Mouse (Mus musculus): ENCODE data around the gene Syt1. TPM values are rescaled to one million over a fixed set of nuclear protein-coding genes. Genes with fewer than 3 reads are reported as not detected.

Gene Syt1
- polyA plus RNA-seq, 1 experiment = 0.02 TPM

- TF ChIP-seq GATA1 (IDR thresholded peaks at IDR 0.05; ENCODE audit: low read length) = no peak
Observed at GRCm38 (mm10) chr10:108541555-108541954, 469.2 kb downstream of the Syt1 start.

GRCm38 (mm10) chr10:108538546-108538945 is 472.2 kb downstream of the Syt1 start:
- no peak for TF ChIP-seq GATA1 (IDR thresholded peaks at IDR 0.05; ENCODE audit: low read length)

- TF ChIP-seq GATA1 (IDR thresholded peaks at IDR 0.05; ENCODE audit: low read length) = no peak
Observed at GRCm38 (mm10) chr10:108537641-108538040, 473.1 kb downstream of the Syt1 start.

DNA sequence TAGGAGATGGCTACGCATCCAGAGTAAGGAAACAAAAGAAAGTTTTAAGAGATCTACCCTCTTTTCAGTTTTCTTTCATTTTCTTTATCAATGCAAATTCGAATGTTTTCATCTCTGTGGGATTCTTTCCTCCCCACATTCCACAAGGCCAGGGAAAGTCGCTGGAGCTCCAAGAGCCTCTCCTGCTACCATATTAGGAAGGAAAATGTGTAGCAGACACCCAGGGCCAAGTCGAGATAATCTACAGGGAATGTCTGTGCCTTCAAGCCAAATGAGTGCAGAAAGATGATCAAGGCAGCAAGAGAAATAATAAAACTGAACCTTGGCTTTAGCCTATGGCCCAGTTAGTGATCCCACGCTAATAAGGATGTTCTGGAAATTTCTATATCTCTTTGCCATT is 474.9 kb downstream of the Syt1 start:
- TF ChIP-seq GATA1 (IDR thresholded peaks at IDR 0.05; ENCODE audit: low read length) = no peak

DNA sequence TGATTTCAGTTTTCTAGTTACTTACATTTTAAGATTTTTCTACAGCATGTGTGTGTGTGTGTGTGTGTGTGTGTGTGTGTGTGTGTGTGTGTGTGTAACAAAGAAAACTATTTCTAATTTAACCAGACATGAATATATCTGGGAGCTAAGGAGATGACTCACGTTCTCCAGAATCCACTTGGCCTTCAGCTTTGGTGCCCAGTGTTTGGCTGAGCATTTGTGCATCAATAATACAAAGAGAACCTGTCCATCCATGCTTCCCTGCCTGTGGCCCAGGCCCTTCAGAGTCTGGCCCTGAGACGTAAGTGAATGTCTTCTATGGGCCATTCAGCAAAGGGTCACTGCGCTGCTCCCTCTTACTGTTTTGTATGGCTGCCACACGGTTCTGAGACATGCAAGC is 476.7 kb downstream of the Syt1 start:
- no peak for TF ChIP-seq GATA1 (IDR thresholded peaks at IDR 0.05; ENCODE audit: low read length)

DNA sequence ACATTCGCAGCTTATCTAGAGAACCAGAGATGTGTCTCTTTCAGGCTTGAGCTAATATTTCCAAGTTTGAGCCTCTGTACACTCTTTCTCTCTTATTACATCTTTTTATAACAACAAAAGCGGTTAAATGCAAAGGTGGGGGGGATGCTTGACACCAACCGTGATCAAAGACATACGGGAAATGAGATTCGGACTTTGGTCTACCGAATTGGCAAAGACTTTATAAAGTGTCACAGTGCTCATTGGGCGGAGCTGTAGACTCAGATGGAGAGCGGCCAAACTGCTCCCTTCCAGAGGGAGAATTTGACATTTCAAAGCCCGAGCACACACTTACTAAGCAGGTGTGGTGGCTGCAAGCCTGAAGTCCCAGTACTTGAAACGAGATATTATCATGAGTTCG is 477.9 kb downstream of the Syt1 start:
- TF ChIP-seq GATA1 (IDR thresholded peaks at IDR 0.05; ENCODE audit: low read length) = no peak

GRCm38 (mm10) chr10:108532283-108532682 is 478.5 kb downstream of the Syt1 start:
- TF ChIP-seq GATA1 (IDR thresholded peaks at IDR 0.05; ENCODE audit: low read length) = no peak

GRCm38 (mm10) chr10:108531641-108532040 is 479.1 kb downstream of the Syt1 start:
- TF ChIP-seq GATA1 (IDR thresholded peaks at IDR 0.05; ENCODE audit: low read length) = no peak

GRCm38 (mm10) chr10:108531111-108531510 is 479.7 kb downstream of the Syt1 start:
- TF ChIP-seq GATA1 (IDR thresholded peaks at IDR 0.05; ENCODE audit: low read length) = no peak

GRCm38 (mm10) chr10:108528338-108528737 is 482.4 kb downstream of the Syt1 start:
- no peak for TF ChIP-seq GATA1 (IDR thresholded peaks at IDR 0.05; ENCODE audit: low read length)

- no peak for TF ChIP-seq GATA1 (IDR thresholded peaks at IDR 0.05; ENCODE audit: low read length)
Observed at GRCm38 (mm10) chr10:108525506-108525905, 485.3 kb downstream of the Syt1 start.

DNA sequence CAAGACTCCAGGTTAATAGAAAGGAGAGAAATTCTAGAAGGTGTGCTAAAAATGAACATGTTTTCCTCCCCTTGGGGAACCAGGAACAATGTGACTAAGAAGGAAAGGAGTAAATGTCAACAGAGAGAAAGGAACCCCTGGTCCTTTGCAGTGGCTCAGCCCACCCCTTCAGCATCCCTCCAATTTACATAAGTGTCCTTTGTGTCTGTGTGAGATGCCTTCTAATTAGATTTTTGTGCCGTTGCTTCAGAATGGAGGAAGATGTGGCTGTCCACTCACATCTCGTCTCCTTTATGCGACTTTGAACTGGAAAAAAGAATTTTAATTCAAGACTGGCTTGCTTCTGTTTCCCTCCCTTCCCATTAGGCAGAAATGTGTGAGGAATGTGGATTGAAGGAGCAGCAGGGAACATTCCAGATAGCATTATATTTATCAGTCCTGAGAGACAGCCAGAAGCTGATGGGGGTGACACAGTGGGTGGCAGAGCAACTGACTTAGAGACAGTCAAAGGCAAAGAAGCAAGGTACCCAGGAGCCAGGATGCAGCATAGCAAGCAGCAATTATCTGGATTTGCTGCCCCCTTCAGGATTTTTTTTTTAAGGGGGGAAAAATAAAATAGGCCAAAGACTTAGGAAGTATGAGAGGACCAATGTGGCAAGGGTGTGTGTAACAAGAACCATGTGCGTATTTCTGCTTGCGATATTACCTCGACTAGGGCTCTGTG is 486.3 kb downstream of the Syt1 start:
- no peak for TF ChIP-seq GATA1 (IDR thresholded peaks at IDR 0.05; ENCODE audit: low read length)

DNA sequence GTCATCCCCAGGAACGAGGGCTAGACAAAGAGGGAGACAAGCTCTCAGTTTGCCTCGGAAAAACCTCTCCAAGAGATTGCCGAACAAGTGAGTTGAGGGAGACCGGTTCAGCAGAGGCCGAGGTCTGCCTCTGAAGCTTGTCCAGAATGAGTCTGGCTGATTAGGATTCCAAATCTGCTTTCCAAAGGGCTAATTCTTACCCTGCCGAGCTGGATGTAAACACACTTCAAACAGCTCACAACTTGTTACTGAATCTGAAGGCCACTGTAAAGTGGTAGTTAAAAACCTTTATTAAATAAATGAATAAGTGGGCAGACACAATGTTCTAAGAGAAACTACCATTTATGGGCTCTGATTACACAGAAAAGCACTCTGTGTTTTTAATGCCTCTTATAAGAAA is 491.6 kb downstream of the Syt1 start:
- no peak for TF ChIP-seq GATA1 (IDR thresholded peaks at IDR 0.05; ENCODE audit: low read length)

- TF ChIP-seq GATA1 (IDR thresholded peaks at IDR 0.05; ENCODE audit: low read length) = no peak
Observed at GRCm38 (mm10) chr10:108517076-108517475, 493.7 kb downstream of the Syt1 start.

DNA sequence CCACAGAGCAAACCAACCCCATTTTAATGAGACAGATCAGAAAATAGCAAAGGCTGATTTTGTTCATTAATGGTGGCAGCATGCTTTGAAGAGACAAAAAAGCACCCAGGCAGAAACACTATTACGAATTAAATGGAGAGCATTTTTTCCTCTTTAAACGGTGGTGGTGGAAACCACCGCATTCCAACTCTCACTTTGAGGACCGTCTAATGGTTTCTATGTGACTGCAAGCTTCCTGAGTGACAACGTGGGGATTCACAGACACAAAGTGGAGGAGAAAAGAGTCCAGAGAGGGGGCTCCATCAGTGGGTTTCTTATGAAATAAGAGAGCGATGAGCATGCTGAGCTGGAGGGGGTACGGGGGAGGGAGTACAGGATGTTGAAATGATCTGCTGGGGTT is 496.1 kb downstream of the Syt1 start:
- no peak for TF ChIP-seq GATA1 (IDR thresholded peaks at IDR 0.05; ENCODE audit: low read length)

GRCm38 (mm10) chr10:108509579-108509978 is 501.2 kb downstream of the Syt1 start:
- TF ChIP-seq GATA1 (IDR thresholded peaks at IDR 0.05; ENCODE audit: low read length) = no peak

- TF ChIP-seq GATA1 (IDR thresholded peaks at IDR 0.05; ENCODE audit: low read length) = no peak
Observed at GRCm38 (mm10) chr10:108506917-108507316, 503.9 kb downstream of the Syt1 start.

- no peak for TF ChIP-seq GATA1 (IDR thresholded peaks at IDR 0.05; ENCODE audit: low read length)
Observed at GRCm38 (mm10) chr10:108504925-108505324, 505.9 kb downstream of the Syt1 start.

Data from G1E-ER4 (cell line).